Mouse (Mus musculus) limb, embryonic 12.5 days (tissue): ENCODE measurements at regions not wholly inside any gene's neighbourhood (a gene's known extent, or its start where the extent isn't known, plus 50 kb on each side); places are given as distances from the start of the nearest gene placed in this dataset.

Source experiments
- ATAC-seq: fragments of 200-750 bp; cut with Nextera tagmentation; 2 replicates; pipeline ENCODE4 v1.8.0; 2017; ENCODE audit warnings: low read depth, moderate TSS enrichment; ENCODE audit not compliant: insufficient number of reproducible peaks, insufficient read depth, low FRiP score, low TSS enrichment
- H3K27ac ChIP-seq: fragments of 300-500 bp; sonication (generic); 2 replicates; pipeline ENCODE4 v1.5.1; 2016; ENCODE audit warnings: mild to moderate bottlenecking, moderate library complexity
- H3K27me3 ChIP-seq: fragments of 300-500 bp; sonication (generic); 2 replicates; pipeline ENCODE4 v1.6.1; 2016; ENCODE audit warnings: mild to moderate bottlenecking, moderate library complexity
- H3K36me3 ChIP-seq: fragments of 300-500 bp; sonication (generic); 2 replicates; pipeline ENCODE4 v1.6.1; 2016; ENCODE audit warnings: mild to moderate bottlenecking, moderate library complexity
- H3K4me1 ChIP-seq: fragments of 300-500 bp; sonication (generic); replicated peaks from 2 replicates; pipeline ENCODE4 v1.6.1; 2016
- H3K4me2 ChIP-seq: fragments of 300-500 bp; sonication (generic); 2 replicates; pipeline ENCODE4 v1.6.1; 2016; ENCODE audit warnings: mild to moderate bottlenecking, moderate library complexity
- H3K4me3 ChIP-seq: fragments of 300-500 bp; sonication (generic); replicated peaks from 2 replicates; pipeline ENCODE4 v1.5.1; 2016; ENCODE audit warnings: mild to moderate bottlenecking
- H3K9ac ChIP-seq: fragments of 300-500 bp; sonication (generic); replicated peaks from 2 replicates; pipeline ENCODE4 v1.6.1; 2016; ENCODE audit warnings: mild to moderate bottlenecking, moderate library complexity
- H3K9me3 ChIP-seq: fragments of 300-500 bp; sonication (generic); 2 replicates; pipeline ENCODE4 v1.6.1; 2016; ENCODE audit warnings: mild to moderate bottlenecking, moderate library complexity
- WGBS: fragments of 180-500 bp; shearing (Covaris S2); methylation state at CpG from one replicate; pipeline ENCODE4 v1.1.7; 2016; 5-methylcytosine and 5-hydroxymethylcytosine counted together

DNA sequence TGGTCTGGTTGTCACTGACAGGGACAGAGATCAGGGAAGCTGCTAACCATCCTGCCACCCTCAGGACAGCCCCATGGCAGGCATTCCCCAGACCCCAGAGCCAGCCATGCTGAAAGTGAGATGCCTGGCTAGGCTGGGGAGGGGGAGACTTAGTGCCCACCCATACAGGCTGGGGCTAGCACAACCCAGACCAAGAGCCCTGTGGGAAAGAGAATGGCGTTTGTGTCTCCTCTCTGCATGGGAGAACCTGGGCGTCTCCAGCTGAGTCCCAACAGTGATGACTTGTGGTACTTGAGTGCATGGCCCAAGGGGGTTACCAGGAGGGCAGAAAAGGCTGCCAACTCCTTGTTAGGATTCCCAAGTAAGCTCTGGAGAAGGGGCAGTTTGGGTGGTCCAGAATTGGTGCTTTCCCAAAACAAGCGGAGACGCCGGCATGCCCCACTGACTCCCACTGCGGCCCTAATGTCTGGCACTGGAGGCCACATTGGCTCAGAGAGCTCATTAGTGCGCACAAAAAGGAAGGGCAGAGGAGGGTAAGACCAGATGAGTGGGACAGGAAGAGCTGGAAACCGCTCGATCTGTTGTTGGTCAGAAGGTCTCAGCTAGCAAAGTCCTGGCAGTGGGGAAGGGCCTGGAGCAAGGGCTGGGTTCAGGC is 332.2 kb upstream of the Npvf start:
- ATAC-seq = no peak
- Histone ChIP-seq H3K9me3 (no peaks in the 10 kb centered on the region), H3K27me3 (peaks cover 4% of the 10 kb centered on the region; the same call in 1 of the 2 replicates), H3K4me1 (peaks cover 54% of the 10 kb centered on the region), H3K9ac (no peak overlapping the region), H3K4me2 (no peak overlapping the region), H3K27ac (peak overlapping the region; percentile 72), H3K4me3 (no peak overlapping the region), H3K36me3 (no peaks in the 10 kb centered on the region)
- WGBS = 26% methylated on average over 9 of the region's 9 CpGs

DNA sequence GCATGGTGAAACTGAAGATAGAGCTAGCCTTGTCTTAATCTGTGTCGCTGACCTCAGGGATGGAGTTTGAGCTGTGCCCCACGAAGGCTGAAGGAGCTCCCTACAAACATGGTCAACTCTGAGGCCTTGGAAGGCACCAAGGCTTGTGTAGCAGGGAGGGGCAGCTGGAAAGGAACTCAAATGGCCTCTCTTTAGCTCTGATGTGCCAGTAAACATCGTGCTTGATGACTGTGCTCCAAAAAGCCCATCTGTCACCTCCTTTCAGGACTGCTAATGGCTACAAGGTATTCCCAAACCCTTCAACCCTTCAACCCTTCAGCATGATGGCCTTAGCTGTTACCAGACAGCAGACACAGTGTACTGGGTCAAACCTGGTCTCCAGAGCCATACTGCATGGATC is 334.3 kb upstream of the Npvf start:
- H3K4me2 ChIP-seq = no peak overlapping the region
- H3K36me3 ChIP-seq = no peaks in the 10 kb centered on the region
- peaks cover 4% of the 10 kb centered on the region; the same call in 1 of the 2 replicates for H3K27me3 ChIP-seq
- peaks cover 39% of the 10 kb centered on the region for H3K4me1 ChIP-seq
- ATAC-seq = no peak
- WGBS = 72% methylated on average over 3 of the region's 3 CpGs
- H3K9ac ChIP-seq = no peak overlapping the region
- H3K4me3 ChIP-seq = no peak overlapping the region
- H3K27ac ChIP-seq = no peak overlapping the region
- no peaks in the 10 kb centered on the region for H3K9me3 ChIP-seq

DNA sequence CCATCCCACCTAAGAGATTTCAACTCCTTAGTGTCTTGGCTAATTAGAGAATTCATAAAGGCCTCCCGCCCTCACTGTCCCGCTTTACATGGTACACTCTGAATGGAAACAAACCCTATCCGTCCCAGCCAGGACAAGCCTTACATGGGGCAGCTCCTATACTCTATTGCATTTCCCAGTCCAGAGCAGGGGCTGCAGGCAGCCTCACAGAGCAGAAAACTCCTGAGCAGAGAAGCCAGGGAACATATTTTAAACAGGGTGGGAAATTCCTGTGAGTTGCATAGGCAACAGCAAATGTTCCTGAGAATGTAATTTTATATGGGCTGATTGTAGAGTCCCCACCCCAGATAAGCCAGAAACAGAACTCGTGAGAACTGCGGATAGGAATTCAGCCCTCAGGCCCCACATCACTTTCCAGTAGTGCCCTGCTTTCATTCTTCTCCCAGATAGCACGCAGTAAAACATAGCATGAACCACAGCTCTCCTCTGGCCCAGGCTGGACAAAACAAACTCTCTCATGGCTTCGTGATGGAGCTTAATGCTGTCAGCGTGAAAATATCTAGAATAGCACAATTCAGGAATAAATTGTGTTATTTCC is 337.4 kb upstream of the Npvf start:
- no peak overlapping the region for H3K4me2 ChIP-seq
- no peak for ATAC-seq
- WGBS = 63% methylated on average over 8 of the region's 8 CpGs
- H3K36me3 ChIP-seq = no peaks in the 10 kb centered on the region
- 0 out of 2 replicates have a peak, but pooled peaks cover 5% of the 10 kb centered on the region for H3K27me3 ChIP-seq
- H3K4me1 ChIP-seq = peaks cover 38% of the 10 kb centered on the region
- no peak overlapping the region for H3K4me3 ChIP-seq
- H3K9ac ChIP-seq = no peak overlapping the region
- H3K27ac ChIP-seq = peak overlapping the region; percentile 66
- no peaks in the 10 kb centered on the region for H3K9me3 ChIP-seq

- ATAC-seq = no peak; the same call in 1 of the 2 replicates
- H3K9ac ChIP-seq = no peak overlapping the region
- 18% methylated on average over 6 of the region's 6 CpGs for WGBS
- H3K9me3 ChIP-seq = no peaks in the 10 kb centered on the region
- 0 out of 2 replicates have a peak, but pooled peaks cover 5% of the 10 kb centered on the region for H3K27me3 ChIP-seq
- no peak overlapping the region for H3K4me2 ChIP-seq
- H3K4me3 ChIP-seq = no peak overlapping the region
- H3K36me3 ChIP-seq = no peaks in the 10 kb centered on the region
- peaks cover 39% of the 10 kb centered on the region for H3K4me1 ChIP-seq
- peak overlapping the region; percentile 12; the same call in 1 of the 2 replicates for H3K27ac ChIP-seq
These were observed 339.7 kb upstream of the Npvf start for GRCm38 (mm10) chr6:50993952-50994351.

DNA sequence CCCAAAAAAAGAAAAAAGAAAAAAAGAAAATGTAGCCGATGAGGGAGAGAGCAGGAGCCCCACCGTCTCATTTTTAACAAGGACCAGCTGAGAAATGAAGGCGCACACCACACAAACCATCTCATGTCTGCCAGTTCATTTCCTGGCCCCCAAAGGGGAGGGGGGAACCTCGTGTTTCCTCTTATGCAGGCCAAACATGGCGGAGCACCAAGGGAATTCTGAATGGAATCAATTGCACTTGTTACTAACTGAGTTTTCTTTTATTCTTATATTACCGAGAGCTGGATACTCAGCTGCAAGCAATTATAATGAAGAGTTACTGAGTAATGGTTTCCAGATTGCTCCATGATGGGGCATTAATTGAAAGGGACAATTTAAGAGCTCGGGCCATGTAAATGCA is 348.5 kb upstream of the Npvf start:
- Histone ChIP-seq H3K9me3 (no peaks in the 10 kb centered on the region), H3K4me3 (no peak overlapping the region), H3K27ac (peak overlapping the region; percentile 83), H3K36me3 (no peaks in the 10 kb centered on the region), H3K27me3 (no peaks in the 10 kb centered on the region), H3K4me1 (peaks cover 60% of the 10 kb centered on the region), H3K9ac (no peak overlapping the region), H3K4me2 (peak overlapping the region; percentile 20; the same call in 1 of the 2 replicates)
- ATAC-seq = peak; percentile 68
- WGBS = 13% methylated on average over 7 of the region's 7 CpGs

DNA sequence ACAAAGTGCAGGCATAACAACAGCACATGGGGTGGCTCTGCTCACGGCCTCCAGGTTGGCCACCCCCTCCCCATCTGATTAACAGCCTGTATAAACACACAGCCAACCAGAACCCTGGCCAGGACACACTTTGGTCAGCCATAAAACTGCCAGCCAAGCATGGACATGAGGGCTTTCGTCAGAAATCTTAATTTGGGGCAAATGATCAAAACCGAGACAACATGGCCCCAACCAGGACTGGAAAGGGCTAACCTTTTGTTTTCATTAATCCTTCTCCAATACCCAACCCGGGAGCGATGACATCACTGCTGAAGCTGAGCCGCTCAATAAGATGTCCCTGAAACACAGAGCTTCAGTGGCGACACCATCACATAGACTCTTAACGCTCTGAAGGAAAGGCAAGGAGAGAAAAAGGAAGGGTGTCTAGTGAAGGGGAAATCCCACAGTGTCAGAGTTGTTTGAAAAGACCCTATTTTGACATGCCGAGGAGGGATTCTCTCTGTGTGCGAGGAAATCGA is 351.9 kb upstream of the Npvf start:
- H3K4me1 ChIP-seq = peaks cover 70% of the 10 kb centered on the region
- H3K9me3 ChIP-seq = no peaks in the 10 kb centered on the region
- no peaks in the 10 kb centered on the region for H3K36me3 ChIP-seq
- ATAC-seq = peak; percentile 75; the same call in 1 of the 2 replicates
- H3K4me2 ChIP-seq = peak overlapping the region; percentile 33
- H3K27ac ChIP-seq = peak overlapping the region; percentile 87
- H3K4me3 ChIP-seq = no peak overlapping the region
- WGBS = 22% methylated on average over 11 of the region's 11 CpGs
- H3K9ac ChIP-seq = no peak overlapping the region
- peaks cover 5% of the 10 kb centered on the region for H3K27me3 ChIP-seq

- no peak overlapping the region for H3K4me2 ChIP-seq
- no peak for ATAC-seq
- 0 out of 2 replicates have a peak overlapping the region, but pooled peaks have one; percentile 2 for H3K27ac ChIP-seq
- 66% methylated on average over 14 of the region's 14 CpGs for WGBS
- H3K9ac ChIP-seq = no peak overlapping the region
- no peaks in the 10 kb centered on the region for H3K9me3 ChIP-seq
- peaks cover 17% of the 10 kb centered on the region for H3K27me3 ChIP-seq
- no peak overlapping the region for H3K4me3 ChIP-seq
- peaks cover 45% of the 10 kb centered on the region for H3K4me1 ChIP-seq
- H3K36me3 ChIP-seq = no peaks in the 10 kb centered on the region
These were observed 355.5 kb upstream of the Npvf start for GRCm38 (mm10) chr6:51009526-51010340.

DNA sequence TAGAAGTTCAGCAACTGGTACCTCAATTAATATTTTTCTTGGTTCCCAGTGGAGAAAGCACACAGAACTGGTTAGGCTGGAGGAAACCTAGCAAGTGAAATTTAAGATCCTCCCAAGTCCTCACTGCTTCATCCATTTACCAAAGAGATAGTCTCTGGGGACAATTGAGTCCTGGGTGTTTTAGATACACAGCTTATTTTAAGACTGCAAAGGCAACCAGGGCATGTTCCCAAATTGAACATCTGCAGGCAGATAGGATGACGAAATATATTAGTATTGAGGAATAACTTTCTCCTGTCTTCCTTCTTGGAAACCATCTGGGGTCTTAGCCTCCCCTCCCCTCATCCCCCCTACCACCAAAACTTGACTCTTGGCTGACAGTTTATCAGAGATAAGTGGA is 356.3 kb upstream of the Npvf start:
- Histone ChIP-seq H3K9me3 (no peaks in the 10 kb centered on the region), H3K9ac (no peak overlapping the region), H3K4me3 (no peak overlapping the region), H3K27me3 (peaks cover 22% of the 10 kb centered on the region), H3K27ac (no peak overlapping the region), H3K4me1 (peaks cover 37% of the 10 kb centered on the region), H3K4me2 (no peak overlapping the region), H3K36me3 (no peaks in the 10 kb centered on the region)
- 86% methylated on average over 1 of the region's 1 CpGs for WGBS
- no peak for ATAC-seq

- H3K4me1 ChIP-seq = peaks cover 31% of the 10 kb centered on the region
- 69% methylated on average over 15 of the region's 15 CpGs for WGBS
- H3K27ac ChIP-seq = no peak overlapping the region
- ATAC-seq = no peak
- no peaks in the 10 kb centered on the region for H3K9me3 ChIP-seq
- H3K9ac ChIP-seq = no peak overlapping the region
- no peaks in the 10 kb centered on the region for H3K36me3 ChIP-seq
- H3K27me3 ChIP-seq = peaks cover 24% of the 10 kb centered on the region
- no peak overlapping the region for H3K4me3 ChIP-seq
- H3K4me2 ChIP-seq = no peak overlapping the region
These were observed 358.0 kb upstream of the Npvf start for GRCm38 (mm10) chr6:51012086-51012830.

DNA sequence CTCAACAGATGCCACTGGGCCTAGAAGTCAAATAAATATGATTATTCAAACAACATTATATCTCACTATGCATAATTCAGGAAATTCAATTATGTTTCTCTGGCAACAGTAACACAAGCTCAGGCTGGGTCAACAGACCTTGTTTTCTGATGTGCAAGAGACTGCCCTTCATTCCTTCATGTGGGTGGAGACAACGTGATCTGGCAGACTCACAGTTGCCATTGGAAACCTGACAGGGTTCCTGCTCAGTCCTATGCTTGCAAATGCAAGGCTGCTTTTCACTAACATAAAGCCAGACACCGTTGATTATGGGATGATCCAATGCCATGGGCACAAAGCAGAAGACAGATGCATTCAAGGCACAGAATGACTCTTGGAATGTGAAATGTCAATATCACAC is 361.5 kb upstream of the Npvf start:
- 87% methylated on average over 2 of the region's 2 CpGs for WGBS

More for the DNA sequence above, 361.5 kb upstream of the Npvf start:
- no peak for ATAC-seq
- no peak overlapping the region for H3K4me3 ChIP-seq
- no peaks in the 10 kb centered on the region for H3K9me3 ChIP-seq
- H3K4me1 ChIP-seq = peaks cover 25% of the 10 kb centered on the region
- H3K4me2 ChIP-seq = no peak overlapping the region
- H3K27ac ChIP-seq = no peak overlapping the region
- peaks cover 27% of the 10 kb centered on the region for H3K27me3 ChIP-seq
- H3K9ac ChIP-seq = no peak overlapping the region
- H3K36me3 ChIP-seq = no peaks in the 10 kb centered on the region
